Mouse (Mus musculus): ENCODE results near the gene Sigirr. TPM values are rescaled to one million over a fixed set of nuclear protein-coding genes. Genes with fewer than 3 reads are reported as not detected.

Sigirr gene
- polyA plus RNA-seq, 1 experiment from 2014 or later = 3.1 TPM

GRCm38 (mm10) chr7:141117636-141118035 lies 17.3 kb upstream of the Sigirr start, which contains the start of gene Ano9:
Ano9 (minus strand) TSS chr7:141117806.
- no peaks in the 10 kb centered on the region for H3K4me1 ChIP-seq (replicated peaks; ENCODE audit: control insufficient read depth, insufficient read depth, low read length)
- no peak within 1 kb of the TSS for H3K9ac ChIP-seq
- no peaks in the 10 kb centered on the region for H3K36me3 ChIP-seq (replicated peaks; ENCODE audit: control insufficient read depth, insufficient read depth)
- no peak within 1 kb of the TSS for H3K4me2 ChIP-seq (replicated peaks)
- 21% methylated on average over 8 of the region's 9 CpGs for WGBS
- H3K27ac ChIP-seq = no peak within 1 kb of the TSS
- no peak for DNase-seq (ENCODE audit: low spot score)
- no peak for ATAC-seq (ENCODE audit: low FRiP score)
- H3K27me3 ChIP-seq (ENCODE audit: control insufficient read depth, insufficient read depth, low read length) = peaks cover 6% of the 10 kb centered on the region; the same call in 1 of the 2 replicates
- H3K9me3 ChIP-seq (ENCODE audit: control insufficient read depth, low read length) = no peaks in the 10 kb centered on the region
- no peak within 1 kb of the TSS for H3K4me3 ChIP-seq (replicated peaks; ENCODE audit: low read length)

DNA sequence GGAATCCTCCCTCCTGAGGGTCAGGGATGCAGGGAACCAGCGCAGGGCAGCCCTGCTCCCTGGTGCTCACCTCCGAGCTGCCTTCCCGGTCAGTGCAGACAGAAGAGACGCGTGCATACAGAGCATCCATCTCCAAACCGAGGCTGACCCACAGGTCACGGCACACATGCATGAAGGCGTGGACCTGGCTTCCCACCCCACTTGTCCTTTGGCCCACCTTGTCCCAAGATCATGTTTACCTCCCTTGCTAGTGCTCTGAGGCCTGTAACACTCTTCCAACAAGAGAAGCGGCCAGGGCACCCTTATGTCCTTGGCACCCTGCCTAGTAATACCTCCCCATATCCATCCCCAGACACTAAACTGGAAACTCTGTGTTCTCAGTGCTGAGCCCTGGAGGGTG lies 15.5 kb upstream of the Sigirr start:
- ATAC-seq (ENCODE audit: low FRiP score) (no peak), DNase-seq (ENCODE audit: low spot score) (no peak)
- Histone ChIP-seq H3K27me3 (ENCODE audit: control insufficient read depth, insufficient read depth, low read length) (peaks cover 6% of the 10 kb centered on the region; the same call in 1 of the 2 replicates), H3K4me2 (replicated peaks) (no peak overlapping the region), H3K4me1 (replicated peaks; ENCODE audit: control insufficient read depth, insufficient read depth, low read length) (no peaks in the 10 kb centered on the region), H3K27ac (no peak overlapping the region), H3K9me3 (ENCODE audit: control insufficient read depth, low read length) (no peaks in the 10 kb centered on the region), H3K9ac (no peak overlapping the region), H3K4me3 (replicated peaks; ENCODE audit: low read length) (no peak overlapping the region), H3K36me3 (replicated peaks; ENCODE audit: control insufficient read depth, insufficient read depth) (no peaks in the 10 kb centered on the region)
- 93% methylated on average over 9 of the region's 9 CpGs for WGBS

DNA sequence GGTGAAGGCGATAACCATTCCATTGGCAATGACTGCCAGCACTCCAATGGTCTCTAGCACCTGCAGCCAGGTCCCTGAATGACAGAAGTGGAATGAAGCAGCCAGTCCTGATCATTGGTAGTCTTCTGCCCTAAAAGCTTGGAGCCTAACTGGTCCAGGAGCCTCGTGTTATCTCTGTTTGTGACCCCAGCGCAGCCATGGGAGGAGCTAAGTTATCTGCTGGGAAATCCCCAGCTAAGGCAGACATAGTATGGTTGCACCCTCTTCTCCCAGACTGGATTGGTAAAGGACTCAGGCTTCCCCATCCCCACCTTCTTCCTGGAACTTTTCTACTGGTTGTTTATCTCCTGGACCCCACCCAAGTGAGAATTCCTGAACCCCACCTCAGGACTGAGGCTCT lies 2.8 kb upstream of the Sigirr start:
- Histone ChIP-seq H3K27ac (no peak overlapping the region), H3K4me2 (replicated peaks) (no peak overlapping the region), H3K9me3 (ENCODE audit: control insufficient read depth, low read length) (no peaks in the 10 kb centered on the region), H3K36me3 (replicated peaks; ENCODE audit: control insufficient read depth, insufficient read depth) (no peaks in the 10 kb centered on the region), H3K4me1 (replicated peaks; ENCODE audit: control insufficient read depth, insufficient read depth, low read length) (no peaks in the 10 kb centered on the region; the same call in 1 of the 2 replicates), H3K27me3 (ENCODE audit: control insufficient read depth, insufficient read depth, low read length) (peaks cover 40% of the 10 kb centered on the region), H3K9ac (no peak overlapping the region), H3K4me3 (replicated peaks; ENCODE audit: low read length) (no peak overlapping the region)
- no peak for ATAC-seq (ENCODE audit: low FRiP score)
- DNase-seq (ENCODE audit: low spot score) = no peak
- 76% methylated on average over 3 of the region's 3 CpGs for WGBS

GRCm38 (mm10) chr7:141097177-141097576 lies 3.2 kb downstream of the Sigirr start:
- DNase-seq (ENCODE audit: low spot score) (no peak), ATAC-seq (ENCODE audit: low FRiP score) (no peak)
- 84% methylated on average over 5 of the region's 5 CpGs for WGBS
- Histone ChIP-seq H3K27ac (no peak overlapping the region), H3K36me3 (replicated peaks; ENCODE audit: control insufficient read depth, insufficient read depth) (no peaks in the 10 kb centered on the region), H3K27me3 (ENCODE audit: control insufficient read depth, insufficient read depth, low read length) (peaks cover 54% of the 10 kb centered on the region), H3K9ac (no peak overlapping the region), H3K9me3 (ENCODE audit: control insufficient read depth, low read length) (no peaks in the 10 kb centered on the region), H3K4me2 (replicated peaks) (no peak overlapping the region), H3K4me1 (replicated peaks; ENCODE audit: control insufficient read depth, insufficient read depth, low read length) (no peaks in the 10 kb centered on the region; the same call in none of the 2 replicates), H3K4me3 (replicated peaks; ENCODE audit: low read length) (no peak overlapping the region)

- no peak for ATAC-seq (ENCODE audit: low FRiP score)
- no peak overlapping the region for H3K9ac ChIP-seq
- no peaks in the 10 kb centered on the region for H3K9me3 ChIP-seq (ENCODE audit: control insufficient read depth, low read length)
- peaks cover 54% of the 10 kb centered on the region for H3K27me3 ChIP-seq (ENCODE audit: control insufficient read depth, insufficient read depth, low read length)
- WGBS = 51% methylated on average over 6 of the region's 6 CpGs
- no peak for DNase-seq (ENCODE audit: low spot score)
- H3K36me3 ChIP-seq (replicated peaks; ENCODE audit: control insufficient read depth, insufficient read depth) = no peaks in the 10 kb centered on the region
- H3K4me2 ChIP-seq (replicated peaks) = no peak overlapping the region
- H3K4me3 ChIP-seq (replicated peaks; ENCODE audit: low read length) = no peak overlapping the region
- H3K4me1 ChIP-seq (replicated peaks; ENCODE audit: control insufficient read depth, insufficient read depth, low read length) = no peaks in the 10 kb centered on the region; the same call in none of the 2 replicates
- H3K27ac ChIP-seq = no peak overlapping the region
Observed at GRCm38 (mm10) chr7:141096649-141097056, 3.7 kb downstream of the Sigirr start.

- no peak for ATAC-seq (ENCODE audit: low FRiP score)
- Histone ChIP-seq H3K4me3 (replicated peaks; ENCODE audit: low read length) (no peak overlapping the region), H3K36me3 (replicated peaks; ENCODE audit: control insufficient read depth, insufficient read depth) (no peaks in the 10 kb centered on the region), H3K9me3 (ENCODE audit: control insufficient read depth, low read length) (no peaks in the 10 kb centered on the region), H3K4me2 (replicated peaks) (no peak overlapping the region), H3K27ac (no peak overlapping the region), H3K27me3 (ENCODE audit: control insufficient read depth, insufficient read depth, low read length) (peaks cover 52% of the 10 kb centered on the region), H3K9ac (no peak overlapping the region), H3K4me1 (replicated peaks; ENCODE audit: control insufficient read depth, insufficient read depth, low read length) (no peaks in the 10 kb centered on the region; the same call in none of the 2 replicates)
- 78% methylated on average over 6 of the region's 6 CpGs for whole genome bisulfite sequencing
- no peak for DNase-seq (ENCODE audit: low spot score)
Observed at GRCm38 (mm10) chr7:141096021-141096420, 4.4 kb downstream of the Sigirr start.

- no peak for DNase-seq (ENCODE audit: low spot score)
Observed at GRCm38 (mm10) chr7:141094487-141095205, 5.7 kb downstream of the Sigirr start.

GRCm38 (mm10) chr7:141093950-141094349 lies 6.4 kb downstream of the Sigirr start:
- peaks cover 37% of the 10 kb centered on the region for H3K27me3 ChIP-seq (ENCODE audit: control insufficient read depth, insufficient read depth, low read length)
- H3K4me3 ChIP-seq (replicated peaks; ENCODE audit: low read length) = no peak overlapping the region
- ATAC-seq (ENCODE audit: low FRiP score) (no peak), DNase-seq (ENCODE audit: low spot score) (no peak)
- no peak overlapping the region for H3K9ac ChIP-seq
- no peaks in the 10 kb centered on the region for H3K36me3 ChIP-seq (replicated peaks; ENCODE audit: control insufficient read depth, insufficient read depth)
- no peak overlapping the region for H3K4me2 ChIP-seq (replicated peaks)
- no peak overlapping the region for H3K27ac ChIP-seq
- no peaks in the 10 kb centered on the region for H3K9me3 ChIP-seq (ENCODE audit: control insufficient read depth, low read length)
- H3K4me1 ChIP-seq (replicated peaks; ENCODE audit: control insufficient read depth, insufficient read depth, low read length) = no peaks in the 10 kb centered on the region; the same call in 1 of the 2 replicates
- 75% methylated on average over 6 of the region's 6 CpGs for WGBS

More at GRCm38 (mm10) chr7:141094487-141095205, 5.7 kb downstream of the Sigirr start:
- peaks cover 38% of the 10 kb centered on the region for H3K27me3 ChIP-seq (ENCODE audit: control insufficient read depth, insufficient read depth, low read length)
- H3K4me1 ChIP-seq (replicated peaks; ENCODE audit: control insufficient read depth, insufficient read depth, low read length) = no peaks in the 10 kb centered on the region; the same call in none of the 2 replicates
- no peak overlapping the region for H3K27ac ChIP-seq
- 53% methylated on average over 15 of the region's 15 CpGs for WGBS
- H3K4me2 ChIP-seq (replicated peaks) = no peak overlapping the region
- H3K4me3 ChIP-seq (replicated peaks; ENCODE audit: low read length) = no peak overlapping the region
- no peak overlapping the region for H3K9ac ChIP-seq
- H3K9me3 ChIP-seq (ENCODE audit: control insufficient read depth, low read length) = no peaks in the 10 kb centered on the region
- ATAC-seq (ENCODE audit: low FRiP score) = no peak
- H3K36me3 ChIP-seq (replicated peaks; ENCODE audit: control insufficient read depth, insufficient read depth) = no peaks in the 10 kb centered on the region

GRCm38 (mm10) chr7:141092051-141092735 lies 8.2 kb downstream of the Sigirr start:
- no peak overlapping the region for H3K9ac ChIP-seq
- no peaks in the 10 kb centered on the region for H3K36me3 ChIP-seq (replicated peaks; ENCODE audit: control insufficient read depth, insufficient read depth)
- WGBS = 4% methylated on average over 37 of the region's 37 CpGs
- H3K4me3 ChIP-seq (replicated peaks; ENCODE audit: low read length) = peak overlapping the region; percentile 13
- peaks cover 42% of the 10 kb centered on the region for H3K27me3 ChIP-seq (ENCODE audit: control insufficient read depth, insufficient read depth, low read length)
- no peaks in the 10 kb centered on the region; the same call in 1 of the 2 replicates for H3K4me1 ChIP-seq (replicated peaks; ENCODE audit: control insufficient read depth, insufficient read depth, low read length)
- no peaks in the 10 kb centered on the region for H3K9me3 ChIP-seq (ENCODE audit: control insufficient read depth, low read length)
- no peak overlapping the region for H3K27ac ChIP-seq
- DNase-seq (ENCODE audit: low spot score) (peak; percentile 58), ATAC-seq (ENCODE audit: low FRiP score) (0 out of 2 replicates have a peak, but pooled peaks have one; percentile 55)
- H3K4me2 ChIP-seq (replicated peaks) = peak overlapping the region; percentile 44
